Mouse (Mus musculus) MEL (cell line): ENCODE data around the gene AB124611.
A peak's percentile ranks its signal among the peaks of the same experiment; 100 is the strongest.

Experiments
- CTCF ChIP-seq, 3 experiments: IDR thresholded peaks in 2 of 3; conservative IDR thresholded peaks in 1 of 3; 2 replicates each; pipeline ENCODE4 v1.5.1; 2011 to 2012; ENCODE audit warnings: low read length in 3 of 3, low read depth in 2 of 3, mild to moderate bottlenecking in 2 of 3, improper control_type of control experiment in 1 of 3, inconsistent platforms in 1 of 3, mixed read lengths in 1 of 3, moderate library complexity in 1 of 3; ENCODE audit not compliant: control insufficient read depth in 1 of 3, insufficient read depth in 1 of 3, poor library complexity in 1 of 3, severe bottlenecking in 1 of 3
- E2F4 ChIP-seq: IDR thresholded peaks from 2 replicates; pipeline ENCODE4 v1.6.1; 2011; ENCODE audit warnings: low read depth, low read length, improper control_type of control experiment, borderline replicate concordance
- ELF1 ChIP-seq: IDR thresholded peaks from 2 replicates; pipeline ENCODE4 v1.6.1; 2014; ENCODE audit warnings: low read depth, mild to moderate bottlenecking, inconsistent platforms, low read length, improper control_type of control experiment, moderate library complexity
- GATA1 ChIP-seq: IDR thresholded peaks from 2 replicates; pipeline ENCODE4 v1.6.1; 2011; ENCODE audit warnings: low read depth, low read length, improper control_type of control experiment
- JUND ChIP-seq: IDR thresholded peaks from 2 replicates; pipeline ENCODE4 v1.6.1; 2011; ENCODE audit warnings: low read depth, mild to moderate bottlenecking, improper control_type of control experiment, low read length
- MYC ChIP-seq: IDR thresholded peaks from 2 replicates; pipeline ENCODE4 v1.6.1; 2011; ENCODE audit warnings: low read depth, mild to moderate bottlenecking, low read length, improper control_type of control experiment, moderate library complexity
- POLR2A ChIP-seq, 2 experiments: IDR thresholded peaks; 2 replicates each; pipeline ENCODE4 v1.6.1; 2011 to 2012; ENCODE audit warnings: low read length in 2 of 2, mild to moderate bottlenecking in 2 of 2, control low read depth in 1 of 2, improper control_type of control experiment in 1 of 2, low read depth in 1 of 2, moderate library complexity in 1 of 2; ENCODE audit not compliant: control insufficient read depth in 1 of 2, insufficient read depth in 1 of 2, poor library complexity in 1 of 2
- POLR2AphosphoS5 ChIP-seq: IDR thresholded peaks from 2 replicates; pipeline ENCODE4 v1.6.1; 2012; ENCODE audit warnings: low read depth, borderline replicate concordance, mild to moderate bottlenecking, inconsistent platforms, low read length, moderate library complexity, mixed read lengths
- TBP ChIP-seq: IDR thresholded peaks from 2 replicates; pipeline ENCODE4 v1.8.0; 2011; ENCODE audit warnings: low read depth, low read length, improper control_type of control experiment

- TF ChIP-seq POLR2A (IDR thresholded peaks at IDR 0.05; ENCODE audit: control insufficient read depth in 1 of 2, insufficient read depth in 1 of 2, low read depth in 1 of 2, low read length in 2 of 2, poor library complexity in 1 of 2) (no peak), E2F4 (no peak), POLR2AphosphoS5 (no peak), CTCF (IDR thresholded peaks at IDR 0.05 in 2 of 3, conservative IDR thresholded peaks at IDR 0.05 in 1 of 3; ENCODE audit: control insufficient read depth in 1 of 3, insufficient read depth in 1 of 3, low read depth in 2 of 3, low read length in 3 of 3, poor library complexity in 1 of 3, severe bottlenecking in 1 of 3) (peak; percentile 66 to 94 (median 80)), JUND (no peak), TBP (no peak), GATA1 (no peak), MYC (no peak), ELF1 (no peak)
These were observed 48.3 kb upstream of the AB124611 start for GRCm38 (mm10) chr9:21477707-21478106.
